Mouse (Mus musculus) bone marrow macrophage, adult 2 months (primary cell): Measurements from ENCODE around the gene Hsd17b7.

ENCODE experiments used
- CTCF ChIP-seq: IDR thresholded peaks from 2 replicates; pipeline ENCODE4 v1.5.1; 2012; ENCODE audit warnings: low read depth, mild to moderate bottlenecking, low read length, moderate library complexity
- POLR2A ChIP-seq: IDR thresholded peaks from 2 replicates; pipeline ENCODE4 v1.6.1; 2012; ENCODE audit warnings: mild to moderate bottlenecking, low read depth, low read length, borderline replicate concordance

DNA sequence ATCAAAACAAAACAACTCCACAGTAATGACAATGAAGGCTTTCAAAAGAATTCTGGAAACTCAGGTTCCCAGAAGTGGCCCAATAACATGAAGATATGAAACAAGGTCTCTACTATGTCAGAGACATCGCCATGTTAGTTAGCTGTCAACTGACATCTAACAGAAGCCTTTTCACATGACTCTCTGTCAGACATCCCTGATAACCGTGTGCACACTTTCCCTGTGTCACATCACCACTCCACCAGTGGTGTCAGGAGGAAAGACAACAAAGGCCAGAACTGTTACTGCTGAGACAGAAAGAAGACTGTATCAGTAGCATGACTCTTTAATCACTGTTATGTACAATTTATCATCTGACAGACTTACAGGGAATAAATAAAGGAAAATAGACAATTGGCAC, 3.0 kb upstream of the Hsd17b7 start:
- TF ChIP-seq POLR2A, result no peak
- no peak for TF ChIP-seq CTCF
